Comparison of ENCODE assay signal across 27 mouse cellular contexts in the genomic region with DNA sequence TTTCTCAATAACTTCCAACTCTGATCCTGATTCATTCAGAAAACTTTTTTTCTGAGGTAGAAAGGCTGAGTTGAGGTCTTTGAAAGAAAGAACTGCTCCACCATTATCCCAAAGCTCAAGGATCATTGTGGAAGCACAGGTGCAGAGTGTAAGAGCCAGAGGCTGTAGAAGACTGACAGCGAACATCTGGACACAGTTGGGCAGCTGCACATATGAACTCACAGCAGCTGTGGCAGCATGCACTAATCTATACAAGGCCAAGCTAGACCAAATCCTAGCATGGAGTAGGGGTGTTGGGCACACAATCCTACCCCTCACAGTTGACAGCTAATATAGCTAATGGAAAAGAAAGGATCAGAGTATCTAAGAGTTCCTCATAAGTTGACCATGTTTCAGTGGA.
"Had no signal": no experiment of that assay in that cellular context is flagged by ENCODE, and none has a peak within 500 bp of the region (broad histone marks: within the 10 kb centered on the region; RNA-seq: fewer than 3 reads in every experiment).

No protein-coding gene starts in this region.

- H3K4me2 ChIP-seq: heart, embryonic 12.5 days; hindbrain, embryonic 12.5 days; hindbrain, embryonic 14.5 days; intestine, embryonic 15.5 days; limb, embryonic 12.5 days; liver, embryonic 11.5 days; liver, embryonic 13.5 days had no signal

- H3K27ac ChIP-seq: gastrocnemius, adult 2 months; heart, embryonic 10.5 days; hindbrain, embryonic 10.5 days; hindbrain, embryonic 12.5 days; hindbrain, embryonic 14.5 days; intestine, embryonic 15.5 days; limb, embryonic 12.5 days; liver, embryonic 13.5 days had no signal

- H3K9ac ChIP-seq: heart, embryonic 12.5 days; hindbrain, embryonic 12.5 days; hindbrain, embryonic 14.5 days; intestine, embryonic 15.5 days; limb, embryonic 12.5 days; liver, embryonic 13.5 days had no signal

- H3K27me3 ChIP-seq: heart, embryonic 12.5 days; hindbrain, embryonic 12.5 days; intestine, embryonic 15.5 days; limb, embryonic 12.5 days; liver, embryonic 13.5 days had no signal

- ATAC-seq: hindbrain, embryonic 16.5 days; inflammation-experienced regulatory T-cells, adult 6 months; intestine, embryonic 15.5 days; intestine, postnatal 0 days had no signal

- DNase-seq: gastrocnemius, adult 2 months; gastrocnemius, postnatal 10 days; gastrocnemius, postnatal 25 days; heart, adult 18-20 months; heart, postnatal 10 days; heart, postnatal 4 days; kidney, adult 18-20 months; kidney, adult 8-10 months; kidney, postnatal 10 days; kidney, postnatal 25 days; kidney, postnatal 4 days; layer of hippocampus, adult 9-11 months; layer of hippocampus, postnatal 36 days; left cerebral cortex, postnatal 4 days; liver; liver, embryonic 13.5 days had no signal

- H3K9me3 ChIP-seq: heart, embryonic 10.5 days; heart, embryonic 12.5 days; hindbrain, embryonic 10.5 days; hindbrain, embryonic 12.5 days; intestine, embryonic 15.5 days; limb, embryonic 12.5 days; liver, embryonic 13.5 days had no signal

- H3K4me1 ChIP-seq: heart, embryonic 10.5 days; heart, embryonic 12.5 days; hindbrain, embryonic 10.5 days; hindbrain, embryonic 12.5 days; intestine, embryonic 15.5 days; liver, embryonic 13.5 days had no signal

- H3K4me3 ChIP-seq: gastrocnemius, adult 2 months; heart, embryonic 10.5 days; heart, embryonic 12.5 days; hindbrain, embryonic 10.5 days; hindbrain, embryonic 12.5 days; intestine, embryonic 15.5 days; limb, embryonic 12.5 days; liver, embryonic 13.5 days had no signal

- H3K36me3 ChIP-seq: heart, embryonic 10.5 days; heart, embryonic 12.5 days; hindbrain, embryonic 10.5 days; hindbrain, embryonic 12.5 days; intestine, embryonic 15.5 days; limb, embryonic 12.5 days; liver, embryonic 13.5 days had no signal
